Mouse (Mus musculus) left cerebral cortex, postnatal 36 days (tissue): ENCODE measurements around the gene Pask. TPM values are rescaled to one million over a fixed set of nuclear protein-coding genes. Genes with fewer than 3 reads are reported as not detected.

Source experiments
- DNase-seq, 2 experiments: peaks; one replicate each; pipeline ENCODE4 v3.0.0; 2021 to 2022; ENCODE audit warnings: low spot score in 2 of 2, mixed read lengths in 1 of 2
- intact Hi-C: fragments of 180-260 bp; cut with DNase I; formaldehyde crosslinking; loops from one replicate; pipeline ENCODE4 v1.15.1; 2025
- microRNA-seq: library from miRNA; unstranded; fragments of <30 nt; microRNA quantifications from one replicate; pipeline ENCODE4 v1.2.0, GENCODE M21; 2022
- total RNA-seq, 2 experiments: library from RNA; stranded (reverse); gene quantifications; 2 replicates each; pipeline ENCODE4 v1.2.3; 2021

The Pask gene
- total RNA-seq, 2 experiments from 2014 or later, result 5.2 to 5.3 TPM

DNA sequence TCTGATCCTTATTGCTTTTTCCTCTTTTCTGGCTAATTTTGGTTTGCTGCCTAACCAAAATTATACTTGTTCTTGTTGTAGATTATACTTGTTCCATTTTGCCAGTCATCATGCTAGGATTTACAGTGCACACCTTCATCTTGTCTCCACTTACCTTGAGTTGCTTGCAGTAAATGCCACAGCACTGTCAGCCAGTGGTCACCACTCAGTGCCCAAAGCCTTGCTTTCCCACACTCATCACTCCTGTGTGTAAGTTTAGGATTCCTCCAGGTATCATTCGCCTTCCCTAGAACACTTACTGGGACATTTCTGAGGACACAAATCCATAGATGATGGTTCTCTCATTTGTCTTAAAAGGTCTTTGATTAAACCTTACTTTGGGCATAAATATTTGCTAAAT is 51.7 kb downstream of the Pask start:
- no peak for DNase-seq
- intact Hi-C loops, result no loop called here

DNA sequence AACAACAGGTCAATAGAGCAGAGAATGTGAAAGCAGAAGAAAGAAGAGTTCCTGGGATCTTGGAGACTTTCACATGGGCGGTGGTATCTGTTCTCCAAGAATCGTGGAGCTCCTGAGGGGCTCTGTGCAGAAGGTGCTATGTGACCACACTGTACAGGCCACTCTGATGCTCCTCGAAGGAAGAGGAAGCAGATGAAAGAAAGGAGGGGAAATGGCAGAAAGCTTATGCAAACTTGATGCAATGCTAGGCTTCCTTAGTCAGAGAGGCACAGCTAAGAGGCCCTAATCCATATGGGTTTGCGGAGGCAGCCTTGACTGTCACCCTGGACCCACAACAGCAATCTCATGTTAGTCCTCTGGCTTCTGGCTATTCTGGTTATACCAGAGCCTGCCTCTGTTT is 52.3 kb downstream of the Pask start:
- intact Hi-C loops, result no loop called here
- no peak for DNase-seq

DNA sequence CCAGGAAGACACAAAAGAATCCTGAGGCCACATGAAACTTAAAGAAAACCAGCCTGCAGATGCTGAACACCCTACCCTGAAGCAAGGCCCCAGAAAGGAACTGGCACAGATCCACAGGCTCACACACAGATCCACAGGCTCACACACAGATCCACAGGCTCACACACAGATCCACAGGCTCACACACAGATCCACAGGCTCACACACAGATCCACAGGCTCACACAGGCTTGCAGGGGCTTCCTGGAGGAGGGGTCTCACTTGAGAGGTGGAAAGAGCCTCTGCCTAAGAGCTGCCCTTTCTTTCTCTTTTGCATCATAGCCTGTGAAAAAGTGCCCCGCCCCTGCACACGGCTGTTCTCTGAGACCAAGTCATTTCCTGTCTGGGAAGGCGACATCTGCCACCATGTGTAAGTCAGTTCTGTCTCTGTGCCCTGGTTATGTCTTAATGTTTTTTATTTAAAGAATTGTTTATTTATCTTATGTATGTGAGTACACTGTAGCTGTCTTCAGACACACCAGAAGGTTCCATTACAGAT is 53.5 kb downstream of the Pask start:
- DNase-seq, result no peak
- intact Hi-C loops, result no loop called here

DNA sequence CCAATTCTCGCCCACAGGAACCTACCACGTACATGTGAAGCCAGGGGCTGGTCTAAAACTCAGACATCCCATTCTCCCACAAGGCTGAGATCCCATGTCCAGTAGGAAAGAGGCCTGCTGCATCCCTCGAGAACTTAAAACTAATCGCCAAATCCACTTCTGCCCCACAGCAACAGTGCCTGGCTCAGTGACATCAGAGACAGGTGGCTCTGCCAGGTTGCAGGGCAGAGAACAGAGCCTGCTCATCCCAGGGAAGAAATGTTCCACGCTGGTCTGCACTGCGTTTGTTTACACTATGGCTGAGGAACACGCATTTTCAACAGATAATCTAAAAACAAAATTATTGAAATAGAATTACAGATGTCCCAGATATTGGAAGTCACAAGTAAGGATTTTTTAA is 66.2 kb downstream of the Pask start:
- intact Hi-C loops, result no loop called here
- no peak for DNase-seq

DNA sequence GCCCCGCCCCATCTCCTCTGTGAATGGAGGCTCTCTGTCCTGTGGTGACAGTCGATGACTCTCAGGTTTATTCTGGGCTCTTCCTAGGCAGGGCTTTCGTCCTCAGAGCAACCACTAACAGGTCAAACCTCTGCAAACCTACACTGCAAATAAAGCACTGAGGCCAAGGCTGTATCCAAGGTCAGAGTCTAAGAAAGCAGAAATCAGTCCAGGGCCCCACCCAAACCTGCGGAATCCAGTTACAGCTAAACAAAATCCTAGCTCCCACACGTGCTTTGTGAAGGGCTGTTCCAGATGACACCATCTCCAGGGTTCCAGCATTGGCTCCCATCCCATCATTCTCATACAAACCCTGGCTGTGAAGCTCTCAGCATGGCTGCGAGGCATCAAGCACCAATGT is 67.7 kb downstream of the Pask start:
- no peak for DNase-seq
- intact Hi-C loops, result no loop called here

DNA sequence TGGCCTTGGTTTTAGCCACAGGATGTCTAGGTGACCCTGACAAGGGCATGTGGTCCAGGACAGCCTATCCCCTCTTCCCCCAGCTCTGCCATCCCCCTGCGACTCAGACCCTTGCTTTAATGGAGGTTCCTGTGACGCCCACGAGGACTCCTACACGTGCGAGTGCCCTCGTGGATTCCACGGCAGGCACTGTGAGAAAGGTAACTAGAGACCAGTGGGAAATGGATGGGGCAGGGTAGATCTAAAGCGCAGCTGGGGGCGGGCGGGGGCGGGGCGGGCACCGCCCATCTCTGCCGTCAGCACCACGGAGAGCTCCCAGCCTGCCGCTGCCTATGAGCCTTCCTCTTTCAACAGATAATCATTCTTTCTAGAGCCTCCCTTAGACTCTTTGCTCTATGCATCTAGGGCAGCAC is 70.9 kb downstream of the Pask start:
- intact Hi-C loops, result no loop called here
- no peak for DNase-seq

DNA sequence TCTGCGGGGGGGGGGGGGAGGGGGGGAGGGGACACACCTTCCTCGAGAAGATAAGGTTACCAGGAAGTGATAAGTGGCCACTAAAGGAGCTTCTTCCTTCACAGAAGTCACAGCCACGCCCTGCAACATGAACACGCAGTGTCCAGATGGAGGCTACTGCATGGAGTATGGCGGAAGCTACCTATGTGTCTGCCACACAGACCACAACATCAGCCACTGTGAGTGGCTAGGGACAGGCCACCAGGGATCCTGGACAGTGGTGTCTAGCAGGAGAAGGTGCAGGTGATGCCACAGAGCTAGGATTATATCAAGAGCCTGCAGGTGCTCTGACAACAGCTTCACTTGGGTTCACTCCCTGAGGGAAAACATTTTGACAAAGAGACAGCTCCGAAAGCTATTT is 71.5 kb downstream of the Pask start:
- no peak for DNase-seq
- intact Hi-C loops, result no loop called here

DNA sequence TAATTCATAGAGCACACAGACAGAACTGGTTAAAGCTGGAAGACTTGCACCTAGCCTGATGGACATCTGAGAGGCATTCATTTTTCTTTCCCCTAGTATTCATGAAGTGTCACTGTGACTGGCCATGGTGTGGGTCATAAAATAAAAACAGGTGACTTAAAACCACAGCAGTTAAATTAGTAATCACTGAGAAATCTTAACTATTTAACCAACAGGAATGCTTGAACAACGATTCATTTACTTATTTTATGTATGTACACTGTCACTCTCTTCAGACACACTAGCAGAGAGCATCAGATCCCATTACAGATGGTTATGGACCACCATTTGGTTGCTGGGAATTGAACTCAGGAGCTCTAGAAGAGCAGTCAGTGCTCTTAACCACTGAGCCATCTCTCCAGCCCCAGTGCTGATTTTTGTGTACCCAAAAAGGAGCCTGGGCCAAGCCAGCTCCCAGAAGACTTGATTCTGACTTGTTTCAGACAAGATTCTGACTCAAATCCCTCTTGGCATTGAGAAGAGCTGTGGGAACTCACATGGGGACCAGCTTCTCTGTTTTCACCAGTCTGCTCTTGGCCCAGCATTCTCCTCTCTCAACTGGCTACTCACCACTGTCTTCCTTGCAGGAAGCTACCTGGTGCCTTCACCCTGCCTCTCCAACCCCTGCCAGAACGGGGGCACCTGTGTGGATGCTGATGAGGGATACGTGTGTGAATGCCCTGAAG is 72.6 kb downstream of the Pask start:
- intact Hi-C loops, result no loop called here
- DNase-seq, result no peak

DNA sequence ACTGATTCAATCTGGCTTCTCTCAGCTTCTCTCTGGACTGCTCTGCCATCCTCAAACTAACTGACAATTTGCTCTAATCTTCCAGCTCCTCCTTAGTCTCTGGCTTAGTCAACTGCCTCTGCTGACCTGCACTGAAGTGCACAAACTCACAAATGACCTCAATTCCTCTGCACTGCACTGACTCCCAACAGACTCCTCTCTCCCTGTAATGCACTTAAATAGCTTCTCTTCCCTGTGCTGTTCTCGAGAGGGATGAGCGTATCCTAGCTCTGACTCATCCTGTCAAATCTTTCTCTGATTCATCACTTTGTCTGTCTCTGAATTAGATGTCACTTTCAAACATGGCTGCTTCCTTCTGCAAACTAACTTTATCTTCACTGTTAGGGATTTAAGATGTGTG is 75.0 kb downstream of the Pask start:
- intact Hi-C loops, result no loop called here
- DNase-seq, result no peak

DNA sequence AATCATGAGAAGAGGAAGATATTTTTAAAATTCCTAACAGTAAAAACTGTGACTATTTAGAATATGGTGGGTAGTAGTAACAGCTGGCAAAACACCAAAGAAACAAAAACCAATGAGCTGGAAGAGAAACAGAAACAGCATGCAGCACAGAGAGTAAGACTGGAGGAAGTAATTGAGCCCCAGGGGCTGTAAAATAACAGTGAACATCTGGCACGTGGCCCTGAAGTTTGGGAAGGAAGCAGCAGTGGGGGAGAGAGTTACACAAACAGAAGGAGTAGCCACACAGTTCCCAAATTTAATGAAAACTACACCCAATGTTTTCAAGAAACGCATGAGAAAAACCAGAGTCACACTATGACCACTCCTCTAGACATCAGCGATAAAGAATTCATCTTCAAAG is 76.1 kb downstream of the Pask start:
- DNase-seq, result no peak
- intact Hi-C loops, result no loop called here

Small RNA genes lying within 50 kb of the gene (microRNA-seq; reads per million reads assigned to microRNA genes)
- gene Mir6345 (not detected), gene Mir6901 (not detected), gene Mir6902 (1.0 reads per million)

Other genes with a start within 250 kb of the Pask start
- 100 to 1,000 TPM; 731 to 734 TPM for gene Kif1a, start 241.5 kb downstream of the Pask start, total RNA-seq
- not detected for gene Agxt, start 208.2 kb downstream of the Pask start, total RNA-seq
- not detected for gene 2310007B03Rik, start 182.5 kb downstream of the Pask start, total RNA-seq
- under 1 TPM; 0.07 to 0.18 TPM for gene Crocc2, start 174.8 kb downstream of the Pask start, total RNA-seq
- gene Sned1, start 107.6 kb downstream of the Pask start, total RNA-seq, result 1 to 10 TPM; 6.3 to 7.3 TPM
- gene Mterf4, start 37.6 kb downstream of the Pask start, total RNA-seq, result 10 to 100 TPM; 17.4 to 20.9 TPM
- 10 to 100 TPM; 78.7 to 80.3 TPM for gene Ppp1r7, start 628 bp downstream of the Pask start, total RNA-seq
- gene Ano7, start 30.4 kb upstream of the Pask start, total RNA-seq, result under 1 TPM; 0.15 to 0.20 TPM
- 100 to 1,000 TPM; 166 to 169 TPM for gene Hdlbp, start 135.3 kb upstream of the Pask start, total RNA-seq
- 10 to 100 TPM; 11.5 to 12.1 TPM for gene Farp2, start 168.6 kb upstream of the Pask start, total RNA-seq